Mouse (Mus musculus): ENCODE data around the gene Dmd. TPM values are rescaled to one million over a fixed set of nuclear protein-coding genes. Genes with fewer than 3 reads are reported as not detected.

Dmd gene
- polyA plus RNA-seq, 1 experiment = 1.6 TPM

GRCm38 (mm10) chrX:83220563-83220962, 271.9 kb downstream of the Dmd start:
- Histone ChIP-seq H3K27me3 (ENCODE audit: control insufficient read depth, insufficient read depth, low read length) (no peaks in the 10 kb centered on the region), H3K36me3 (ENCODE audit: control insufficient read depth, insufficient read depth, low read length) (no peaks in the 10 kb centered on the region), H3K27ac (ENCODE audit: control insufficient read depth, insufficient read depth, low read length) (no peak overlapping the region), H3K4me3 (ENCODE audit: control insufficient read depth, insufficient read depth, low read length) (no peak overlapping the region), H3K4me1 (replicated peaks; ENCODE audit: control insufficient read depth, insufficient read depth, low read length) (no peaks in the 10 kb centered on the region)
- no peak for DNase-seq
- WGBS = 86% methylated on average over 2 of the region's 2 CpGs
- TF ChIP-seq CTCF (IDR thresholded peaks at IDR 0.05; ENCODE audit: borderline replicate concordance, control insufficient read depth, extremely low read depth, insufficient read depth, low read length, poor library complexity) = no peak
- no peak for TF ChIP-seq POLR2A (IDR thresholded peaks at IDR 0.05; ENCODE audit: control insufficient read depth, extremely low read depth, insufficient read depth, low read length, poor library complexity)

- TF ChIP-seq CTCF (IDR thresholded peaks at IDR 0.05; ENCODE audit: borderline replicate concordance, control insufficient read depth, extremely low read depth, insufficient read depth, low read length, poor library complexity) = no peak
- no peak for TF ChIP-seq POLR2A (IDR thresholded peaks at IDR 0.05; ENCODE audit: control insufficient read depth, extremely low read depth, insufficient read depth, low read length, poor library complexity)
- WGBS = 75% methylated on average over 1 of the region's 1 CpGs
- no peak for DNase-seq
- no peaks in the 10 kb centered on the region for H3K36me3 ChIP-seq (ENCODE audit: control insufficient read depth, insufficient read depth, low read length)
- H3K4me3 ChIP-seq (ENCODE audit: control insufficient read depth, insufficient read depth, low read length) = no peak overlapping the region
- H3K27me3 ChIP-seq (ENCODE audit: control insufficient read depth, insufficient read depth, low read length) = no peaks in the 10 kb centered on the region
- H3K4me1 ChIP-seq (replicated peaks; ENCODE audit: control insufficient read depth, insufficient read depth, low read length) = no peaks in the 10 kb centered on the region
- H3K27ac ChIP-seq (ENCODE audit: control insufficient read depth, insufficient read depth, low read length) = no peak overlapping the region
These were observed 272.4 kb downstream of the Dmd start for GRCm38 (mm10) chrX:83221050-83221449.

- H3K4me3 ChIP-seq (ENCODE audit: control insufficient read depth, insufficient read depth, low read length) = no peak within 1 kb of the TSS
- TF ChIP-seq CTCF (IDR thresholded peaks at IDR 0.05; ENCODE audit: borderline replicate concordance, control insufficient read depth, extremely low read depth, insufficient read depth, low read length, poor library complexity) (no peak), POLR2A (IDR thresholded peaks at IDR 0.05; ENCODE audit: control insufficient read depth, extremely low read depth, insufficient read depth, low read length, poor library complexity) (no peak)
- no peaks in the 10 kb centered on the region for H3K36me3 ChIP-seq (ENCODE audit: control insufficient read depth, insufficient read depth, low read length)
- 94% methylated on average over 15 of the region's 15 CpGs for WGBS
- no peaks in the 10 kb centered on the region for H3K27me3 ChIP-seq (ENCODE audit: control insufficient read depth, insufficient read depth, low read length)
- no peak within 1 kb of the TSS for H3K27ac ChIP-seq (ENCODE audit: control insufficient read depth, insufficient read depth, low read length)
- no peak for DNase-seq
- no peaks in the 10 kb centered on the region for H3K4me1 ChIP-seq (replicated peaks; ENCODE audit: control insufficient read depth, insufficient read depth, low read length)
These were observed 538.9 kb downstream of the Dmd start, which contains the start of gene Tsga8 for GRCm38 (mm10) chrX:83487598-83487997. Gene Tsga8 (minus strand): TSS chrX:83487924.

- Histone ChIP-seq H3K27me3 (ENCODE audit: control insufficient read depth, insufficient read depth, low read length) (no peaks in the 10 kb centered on the region), H3K36me3 (ENCODE audit: control insufficient read depth, insufficient read depth, low read length) (no peaks in the 10 kb centered on the region), H3K27ac (ENCODE audit: control insufficient read depth, insufficient read depth, low read length) (no peak overlapping the region), H3K4me3 (ENCODE audit: control insufficient read depth, insufficient read depth, low read length) (no peak overlapping the region), H3K4me1 (replicated peaks; ENCODE audit: control insufficient read depth, insufficient read depth, low read length) (no peaks in the 10 kb centered on the region)
- DNase-seq = no peak
- 67% methylated on average over 1 of the region's 1 CpGs for WGBS
- TF ChIP-seq CTCF (IDR thresholded peaks at IDR 0.05; ENCODE audit: borderline replicate concordance, control insufficient read depth, extremely low read depth, insufficient read depth, low read length, poor library complexity) = no peak
- TF ChIP-seq POLR2A (IDR thresholded peaks at IDR 0.05; ENCODE audit: control insufficient read depth, extremely low read depth, insufficient read depth, low read length, poor library complexity) = no peak
These were observed 726.3 kb downstream of the Dmd start for GRCm38 (mm10) chrX:83674998-83675397.

- TF ChIP-seq POLR2A (IDR thresholded peaks at IDR 0.05; ENCODE audit: control insufficient read depth, extremely low read depth, insufficient read depth, low read length, poor library complexity) (no peak), CTCF (IDR thresholded peaks at IDR 0.05; ENCODE audit: borderline replicate concordance, control insufficient read depth, extremely low read depth, insufficient read depth, low read length, poor library complexity) (no peak)
- Histone ChIP-seq H3K27ac (ENCODE audit: control insufficient read depth, insufficient read depth, low read length) (no peak overlapping the region), H3K36me3 (ENCODE audit: control insufficient read depth, insufficient read depth, low read length) (no peaks in the 10 kb centered on the region), H3K4me1 (replicated peaks; ENCODE audit: control insufficient read depth, insufficient read depth, low read length) (no peaks in the 10 kb centered on the region), H3K4me3 (ENCODE audit: control insufficient read depth, insufficient read depth, low read length) (no peak overlapping the region), H3K27me3 (ENCODE audit: control insufficient read depth, insufficient read depth, low read length) (no peaks in the 10 kb centered on the region)
- no peak for DNase-seq
These were observed 737.9 kb downstream of the Dmd start for GRCm38 (mm10) chrX:83686547-83686946.

GRCm38 (mm10) chrX:83740533-83740932, 791.9 kb downstream of the Dmd start:
- WGBS = 4% methylated on average over 1 of the region's 1 CpGs
- TF ChIP-seq POLR2A (IDR thresholded peaks at IDR 0.05; ENCODE audit: control insufficient read depth, extremely low read depth, insufficient read depth, low read length, poor library complexity) (no peak), CTCF (IDR thresholded peaks at IDR 0.05; ENCODE audit: borderline replicate concordance, control insufficient read depth, extremely low read depth, insufficient read depth, low read length, poor library complexity) (no peak)
- Histone ChIP-seq H3K4me3 (ENCODE audit: control insufficient read depth, insufficient read depth, low read length) (no peak overlapping the region), H3K27ac (ENCODE audit: control insufficient read depth, insufficient read depth, low read length) (no peak overlapping the region), H3K36me3 (ENCODE audit: control insufficient read depth, insufficient read depth, low read length) (no peaks in the 10 kb centered on the region), H3K27me3 (ENCODE audit: control insufficient read depth, insufficient read depth, low read length) (no peaks in the 10 kb centered on the region), H3K4me1 (replicated peaks; ENCODE audit: control insufficient read depth, insufficient read depth, low read length) (no peaks in the 10 kb centered on the region)
- no peak for DNase-seq
